Mouse (Mus musculus) hindbrain, embryonic 13.5 days (tissue): ENCODE results near the gene Gcc1. TPM values are rescaled to one million over a fixed set of nuclear protein-coding genes. Genes with fewer than 3 reads are reported as not detected.

Source experiments
- ATAC-seq: fragments of 200-750 bp; cut with Nextera tagmentation; 2 replicates; pipeline ENCODE4 v1.8.0; 2017; ENCODE audit warnings: moderate TSS enrichment; ENCODE audit not compliant: low FRiP score
- H3K27ac ChIP-seq: fragments of 300-500 bp; sonication (generic); 2 replicates; pipeline ENCODE4 v1.5.1; 2015; ENCODE audit warnings: inconsistent platforms, mild to moderate bottlenecking, moderate library complexity
- H3K27me3 ChIP-seq: fragments of 300-500 bp; sonication (generic); 2 replicates; pipeline ENCODE4 v1.6.1; 2015; ENCODE audit warnings: mild to moderate bottlenecking, inconsistent platforms
- H3K36me3 ChIP-seq: fragments of 300-500 bp; sonication (generic); 2 replicates; pipeline ENCODE4 v1.6.1; 2015; ENCODE audit warnings: mild to moderate bottlenecking, inconsistent platforms
- H3K4me1 ChIP-seq: fragments of 300-500 bp; sonication (generic); replicated peaks from 2 replicates; pipeline ENCODE4 v1.6.1; 2015; ENCODE audit warnings: inconsistent platforms
- H3K4me2 ChIP-seq: fragments of 300-500 bp; sonication (generic); 2 replicates; pipeline ENCODE4 v1.6.1; 2015; ENCODE audit warnings: inconsistent platforms, mild to moderate bottlenecking, moderate library complexity
- H3K4me3 ChIP-seq: fragments of 300-500 bp; sonication (generic); 2 replicates; pipeline ENCODE4 v1.5.1; 2015; ENCODE audit warnings: mild to moderate bottlenecking, inconsistent platforms
- H3K9ac ChIP-seq: fragments of 300-500 bp; sonication (generic); 2 replicates; pipeline ENCODE4 v1.6.1; 2015; ENCODE audit warnings: mild to moderate bottlenecking, inconsistent platforms
- H3K9me3 ChIP-seq: fragments of 300-500 bp; sonication (generic); 2 replicates; pipeline ENCODE4 v1.6.1; 2016; ENCODE audit warnings: inconsistent platforms
- WGBS: fragments of 180-500 bp; shearing (Covaris S2); methylation state at CpG from one replicate; pipeline ENCODE4 v1.1.7; 2015; 5-methylcytosine and 5-hydroxymethylcytosine counted together
- polyA plus RNA-seq: library from polyadenylated mRNA; unstranded; fragments of >200 nt; fragmentation: Nextera tagmentation; extraction: Ambion mirVana; gene quantifications from 2 replicates; pipeline ENCODE4 v1.2.1, GENCODE M21; 2015

Gene Gcc1
- 12.0 and 13.8 TPM in 2 replicates for polyA plus RNA-seq

- no peak within 1 kb of the TSS for H3K27ac ChIP-seq
- no peak within 1 kb of the TSS for H3K4me2 ChIP-seq
- H3K36me3 ChIP-seq: peaks cover 22% of the 10 kb centered on the region
- H3K9ac ChIP-seq: no peak within 1 kb of the TSS
- peaks cover 23% of the 10 kb centered on the region for H3K4me1 ChIP-seq
- H3K27me3 ChIP-seq: no peaks in the 10 kb centered on the region
- 86% methylated on average over 3 of the region's 3 CpGs for WGBS
- no peaks in the 10 kb centered on the region for H3K9me3 ChIP-seq
- no peak for ATAC-seq
- no peak within 1 kb of the TSS for H3K4me3 ChIP-seq
Observed at GRCm38 (mm10) chr6:28428290-28428689, at the start of gene Gcc1. Gene Gcc1 (minus strand): TSS chr6:28428390.

GRCm38 (mm10) chr6:28474839-28475238 is 46.6 kb upstream of the Gcc1 start, which contains the start of gene Snd1:
Gene Snd1 (plus strand): TSS chr6:28475139.
- no peak for ATAC-seq
- no peaks in the 10 kb centered on the region for H3K9me3 ChIP-seq
- no peak within 1 kb of the TSS for H3K4me3 ChIP-seq
- H3K27me3 ChIP-seq: no peaks in the 10 kb centered on the region
- H3K4me1 ChIP-seq: peaks cover 7% of the 10 kb centered on the region
- H3K27ac ChIP-seq: no peak within 1 kb of the TSS
- H3K4me2 ChIP-seq: no peak within 1 kb of the TSS
- H3K36me3 ChIP-seq: no peaks in the 10 kb centered on the region
- H3K9ac ChIP-seq: no peak within 1 kb of the TSS
- WGBS: 88% methylated on average over 5 of the region's 5 CpGs

GRCm38 (mm10) chr6:28474211-28474610 is 46.0 kb upstream of the Gcc1 start:
- H3K27ac ChIP-seq: no peak overlapping the region
- no peaks in the 10 kb centered on the region for H3K9me3 ChIP-seq
- no peak overlapping the region for H3K4me2 ChIP-seq
- WGBS: 88% methylated on average over 4 of the region's 4 CpGs
- no peak overlapping the region for H3K4me3 ChIP-seq
- no peaks in the 10 kb centered on the region for H3K36me3 ChIP-seq
- H3K4me1 ChIP-seq: peaks cover 3% of the 10 kb centered on the region
- no peak overlapping the region for H3K9ac ChIP-seq
- ATAC-seq: no peak
- H3K27me3 ChIP-seq: no peaks in the 10 kb centered on the region

GRCm38 (mm10) chr6:28471284-28472035 is 43.3 kb upstream of the Gcc1 start:
- no peaks in the 10 kb centered on the region for H3K27me3 ChIP-seq
- H3K4me3 ChIP-seq: no peak overlapping the region
- H3K9ac ChIP-seq: no peak overlapping the region
- no peak overlapping the region for H3K27ac ChIP-seq
- no peaks in the 10 kb centered on the region for H3K4me1 ChIP-seq
- H3K36me3 ChIP-seq: no peaks in the 10 kb centered on the region
- H3K4me2 ChIP-seq: no peak overlapping the region
- 90% methylated on average over 9 of the region's 9 CpGs for WGBS
- no peak for ATAC-seq
- H3K9me3 ChIP-seq: no peaks in the 10 kb centered on the region

- H3K27me3 ChIP-seq: no peaks in the 10 kb centered on the region
- H3K9me3 ChIP-seq: no peaks in the 10 kb centered on the region
- H3K27ac ChIP-seq: no peak overlapping the region
- WGBS: 74% methylated on average over 5 of the region's 5 CpGs
- H3K4me2 ChIP-seq: no peak overlapping the region
- no peaks in the 10 kb centered on the region for H3K36me3 ChIP-seq
- H3K4me1 ChIP-seq: no peaks in the 10 kb centered on the region
- H3K9ac ChIP-seq: no peak overlapping the region
- no peak for ATAC-seq
- no peak overlapping the region for H3K4me3 ChIP-seq
Observed at GRCm38 (mm10) chr6:28470621-28471020, 42.4 kb upstream of the Gcc1 start.

GRCm38 (mm10) chr6:28470017-28470602 is 41.9 kb upstream of the Gcc1 start:
- no peaks in the 10 kb centered on the region for H3K27me3 ChIP-seq
- no peaks in the 10 kb centered on the region for H3K36me3 ChIP-seq
- H3K9me3 ChIP-seq: no peaks in the 10 kb centered on the region
- no peak overlapping the region for H3K4me3 ChIP-seq
- 69% methylated on average over 4 of the region's 4 CpGs for WGBS
- H3K27ac ChIP-seq: no peak overlapping the region
- no peak overlapping the region for H3K4me2 ChIP-seq
- H3K4me1 ChIP-seq: no peaks in the 10 kb centered on the region
- ATAC-seq: no peak
- no peak overlapping the region for H3K9ac ChIP-seq

- WGBS: 26% methylated on average over 6 of the region's 6 CpGs
- no peak for ATAC-seq
Observed at GRCm38 (mm10) chr6:28464630-28465029, 36.4 kb upstream of the Gcc1 start.

GRCm38 (mm10) chr6:28460534-28460933 is 32.3 kb upstream of the Gcc1 start:
- Histone ChIP-seq H3K9me3 (no peaks in the 10 kb centered on the region), H3K27ac (no peak overlapping the region), H3K4me3 (no peak overlapping the region), H3K27me3 (no peaks in the 10 kb centered on the region), H3K9ac (no peak overlapping the region), H3K4me1 (peaks cover 6% of the 10 kb centered on the region; the same call in 1 of the 2 replicates), H3K4me2 (no peak overlapping the region), H3K36me3 (no peaks in the 10 kb centered on the region)
- ATAC-seq: no peak
- whole genome bisulfite sequencing: 7% methylated on average over 5 of the region's 5 CpGs

More at GRCm38 (mm10) chr6:28464630-28465029, 36.4 kb upstream of the Gcc1 start:
- Histone ChIP-seq H3K9ac (no peak overlapping the region), H3K4me3 (no peak overlapping the region), H3K36me3 (no peaks in the 10 kb centered on the region), H3K4me1 (peaks cover 6% of the 10 kb centered on the region; the same call in 1 of the 2 replicates), H3K27ac (no peak overlapping the region), H3K27me3 (no peaks in the 10 kb centered on the region), H3K4me2 (no peak overlapping the region), H3K9me3 (no peaks in the 10 kb centered on the region)

- no peaks in the 10 kb centered on the region for H3K36me3 ChIP-seq
- H3K4me1 ChIP-seq: no peaks in the 10 kb centered on the region
- H3K9me3 ChIP-seq: no peaks in the 10 kb centered on the region
- H3K9ac ChIP-seq: no peak overlapping the region
- ATAC-seq: no peak
- H3K4me2 ChIP-seq: no peak overlapping the region
- H3K27me3 ChIP-seq: 0 out of 2 replicates have a peak, but pooled peaks cover under 1% of the 10 kb centered on the region
- no peak overlapping the region for H3K27ac ChIP-seq
- H3K4me3 ChIP-seq: no peak overlapping the region
Observed at GRCm38 (mm10) chr6:28459221-28459668, 31.1 kb upstream of the Gcc1 start.

GRCm38 (mm10) chr6:28450977-28451376 is 22.8 kb upstream of the Gcc1 start:
- Histone ChIP-seq H3K27ac (no peak overlapping the region), H3K4me2 (peak overlapping the region; percentile 5; the same call in 1 of the 2 replicates), H3K36me3 (no peaks in the 10 kb centered on the region), H3K4me1 (peaks cover 6% of the 10 kb centered on the region; the same call in 1 of the 2 replicates), H3K27me3 (peaks cover 42% of the 10 kb centered on the region), H3K4me3 (no peak overlapping the region), H3K9ac (no peak overlapping the region), H3K9me3 (no peaks in the 10 kb centered on the region)
- ATAC-seq: peak; percentile 54; the same call in 1 of the 2 replicates
- WGBS: 1% methylated on average over 12 of the region's 12 CpGs

GRCm38 (mm10) chr6:28450481-28450880 is 22.3 kb upstream of the Gcc1 start:
- Histone ChIP-seq H3K9me3 (no peaks in the 10 kb centered on the region), H3K4me1 (peaks cover 6% of the 10 kb centered on the region; the same call in 1 of the 2 replicates), H3K36me3 (no peaks in the 10 kb centered on the region), H3K9ac (no peak overlapping the region), H3K4me2 (no peak overlapping the region), H3K4me3 (no peak overlapping the region), H3K27me3 (peaks cover 42% of the 10 kb centered on the region), H3K27ac (no peak overlapping the region)
- 15% methylated on average over 5 of the region's 5 CpGs for WGBS
- no peak for ATAC-seq

- no peak within 1 kb of the TSS for H3K4me2 ChIP-seq
- peaks cover 41% of the 10 kb centered on the region for H3K27me3 ChIP-seq
- H3K27ac ChIP-seq: no peak within 1 kb of the TSS
- H3K4me3 ChIP-seq: no peak within 1 kb of the TSS
- H3K9me3 ChIP-seq: no peaks in the 10 kb centered on the region
- H3K36me3 ChIP-seq: no peaks in the 10 kb centered on the region
- H3K9ac ChIP-seq: no peak within 1 kb of the TSS
- H3K4me1 ChIP-seq: peaks cover 6% of the 10 kb centered on the region; the same call in 1 of the 2 replicates
- WGBS: 86% methylated on average over 2 of the region's 2 CpGs
- no peak for ATAC-seq
Observed at GRCm38 (mm10) chr6:28449253-28449652, 21.1 kb upstream of the Gcc1 start, which contains the start of gene Pax4. Gene Pax4 (minus strand): TSS chr6:28449353.
